Mouse (Mus musculus): Measurements from ENCODE around the gene Manbal. TPM values are rescaled to one million over a fixed set of nuclear protein-coding genes. Genes with fewer than 3 reads are reported as not detected.

Gene Manbal
- polyA plus RNA-seq, 1 experiment from 2014 or later = 22.8 TPM

DNA sequence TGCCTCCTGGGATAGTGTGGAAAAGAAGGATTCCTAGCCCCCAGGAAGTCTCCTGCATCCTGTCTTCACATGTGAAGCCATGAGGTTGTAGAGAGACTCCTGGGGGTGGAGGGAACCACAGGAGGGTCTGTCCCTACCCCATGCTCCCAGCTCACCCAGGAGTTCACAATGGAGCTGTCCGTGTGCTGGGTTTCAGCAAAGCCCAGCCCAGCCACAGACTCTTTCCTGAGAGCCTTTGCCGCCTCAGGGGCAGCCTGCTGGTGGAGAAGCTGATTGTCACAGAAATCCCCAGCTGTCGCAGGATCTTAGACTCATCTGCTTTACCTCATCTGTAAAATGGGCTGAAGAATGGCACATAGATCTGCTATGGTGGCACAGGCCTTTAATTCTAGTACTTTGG, 69.7 kb downstream of the Manbal start:
- H3K27ac ChIP-seq (ENCODE audit: low read depth) = no peak overlapping the region
- DNase-seq (no peak), ATAC-seq (no peak)
- no peak overlapping the region for H3K4me2 ChIP-seq (ENCODE audit: low read depth, low read length)
- no peaks in the 10 kb centered on the region for H3K36me3 ChIP-seq (replicated peaks; ENCODE audit: insufficient read depth, low read length)
- H3K27me3 ChIP-seq (ENCODE audit: insufficient read depth, low read length) = no peaks in the 10 kb centered on the region
- H3K9me3 ChIP-seq (ENCODE audit: low read length) = no peaks in the 10 kb centered on the region; the same call in 1 of the 2 replicates
- 83% methylated on average over 3 of the region's 3 CpGs for WGBS (ENCODE audit: insufficient replicate concordance)
- no peak overlapping the region for H3K4me3 ChIP-seq (ENCODE audit: low read depth, low read length)
- TF ChIP-seq EP300 (IDR thresholded peaks at IDR 0.05; ENCODE audit: low read depth) (no peak), CTCF (IDR thresholded peaks at IDR 0.05; ENCODE audit: low read depth) (no peak)
- H3K9ac ChIP-seq (replicated peaks) = no peak overlapping the region
- 0 out of 2 replicates have a peak, but pooled peaks cover 3% of the 10 kb centered on the region for H3K4me1 ChIP-seq (ENCODE audit: insufficient read depth)

DNA sequence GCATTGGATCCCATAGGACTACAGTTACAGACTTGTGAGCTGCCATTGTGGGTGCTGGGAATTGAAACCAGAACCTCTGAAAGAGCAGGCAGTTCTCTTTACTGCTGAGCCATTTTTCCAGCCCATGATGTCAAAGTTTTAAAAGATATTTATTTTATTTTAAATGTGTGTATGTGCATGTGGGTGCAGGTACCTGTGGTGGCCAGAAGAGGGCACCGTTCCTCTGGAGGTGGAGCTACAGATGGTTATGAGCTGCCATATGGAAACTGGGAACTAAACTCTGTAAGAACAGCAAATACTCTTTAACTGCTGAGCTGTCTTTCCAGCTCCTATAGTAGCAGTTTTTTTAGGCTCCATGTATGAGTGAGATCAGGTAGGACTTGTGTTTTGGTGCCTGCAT, 74.0 kb downstream of the Manbal start:
- Histone ChIP-seq H3K4me1 (ENCODE audit: insufficient read depth) (no peaks in the 10 kb centered on the region), H3K4me3 (ENCODE audit: low read depth, low read length) (no peak overlapping the region), H3K27ac (ENCODE audit: low read depth) (no peak overlapping the region), H3K9me3 (ENCODE audit: low read length) (no peaks in the 10 kb centered on the region; the same call in 1 of the 2 replicates), H3K9ac (replicated peaks) (no peak overlapping the region), H3K4me2 (ENCODE audit: low read depth, low read length) (no peak overlapping the region), H3K27me3 (ENCODE audit: insufficient read depth, low read length) (no peaks in the 10 kb centered on the region), H3K36me3 (replicated peaks; ENCODE audit: insufficient read depth, low read length) (no peaks in the 10 kb centered on the region)
- WGBS (ENCODE audit: insufficient replicate concordance) = 85% methylated on average over 1 of the region's 1 CpGs
- TF ChIP-seq CTCF (IDR thresholded peaks at IDR 0.05; ENCODE audit: low read depth) (peak; percentile 23), EP300 (IDR thresholded peaks at IDR 0.05; ENCODE audit: low read depth) (no peak)
- DNase-seq (no peak), ATAC-seq (no peak)

Other genes starting within 250 kb of the Manbal start
- gene Samhd1, start 232.3 kb upstream of the Manbal start, polyA plus RNA-seq (2015; fragmentation: Nextera tagmentation; extraction: Ambion mirVana) = 16.5 and 17.3 TPM in 2 replicates
- 9.1 and 10.0 TPM in 2 replicates for gene Rbl1, start 163.1 kb upstream of the Manbal start, polyA plus RNA-seq (2015; fragmentation: Nextera tagmentation; extraction: Ambion mirVana)
- 74.2 and 86.1 TPM in 2 replicates for gene Rpn2, start 88.6 kb upstream of the Manbal start, polyA plus RNA-seq (2015; fragmentation: Nextera tagmentation; extraction: Ambion mirVana)
- 0.07 and 0.17 TPM in 2 replicates for gene Mroh8, start 88.0 kb upstream of the Manbal start, polyA plus RNA-seq (2015; fragmentation: Nextera tagmentation; extraction: Ambion mirVana)
- not detected in 2 replicates for gene Ghrh, start 20.1 kb upstream of the Manbal start, polyA plus RNA-seq (2015; fragmentation: Nextera tagmentation; extraction: Ambion mirVana)
- 1.6 and 1.8 TPM in 2 replicates for gene Src, start 50.9 kb downstream of the Manbal start, polyA plus RNA-seq (2015; fragmentation: Nextera tagmentation; extraction: Ambion mirVana)
- gene Nnat, start 192.5 kb downstream of the Manbal start, polyA plus RNA-seq (2015; fragmentation: Nextera tagmentation; extraction: Ambion mirVana) = 6.2 and 6.6 TPM in 2 replicates
- gene Blcap, start 203.7 kb downstream of the Manbal start, polyA plus RNA-seq (2015; fragmentation: Nextera tagmentation; extraction: Ambion mirVana) = 12.5 and 13.3 TPM in 2 replicates